Mouse (Mus musculus): ENCODE measurements at regions not wholly inside any gene's neighbourhood (a gene's known extent, or its start where the extent isn't known, plus 50 kb on each side); places are given as distances from the start of the nearest gene placed in this dataset.

DNA sequence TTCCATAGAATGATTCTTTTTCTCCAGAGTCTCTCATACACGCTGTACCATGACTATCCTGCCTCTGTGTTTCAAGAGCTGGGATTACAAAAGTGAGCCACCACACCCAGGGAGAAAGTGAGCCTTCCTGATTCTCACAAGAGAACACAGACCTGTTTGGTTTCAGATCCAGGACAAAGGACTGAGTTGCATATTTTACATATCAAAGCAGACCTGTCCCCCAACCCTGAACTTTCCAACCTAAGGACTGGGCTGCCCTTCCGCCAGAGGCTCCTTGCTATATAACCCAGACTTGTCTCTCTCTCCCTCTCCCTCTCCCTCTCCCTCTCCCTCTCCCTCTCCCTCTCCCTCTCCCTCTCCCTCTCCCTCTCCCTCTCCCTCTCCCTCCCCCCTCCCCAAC, 611.8 kb upstream of the Tmem132c start:
- no peaks in the 10 kb centered on the region for H3K36me3 ChIP-seq
- no peaks in the 10 kb centered on the region for H3K4me1 ChIP-seq (replicated peaks)
- no peak overlapping the region for H3K27ac ChIP-seq (replicated peaks)
- H3K4me2 ChIP-seq, result no peak overlapping the region
- no peak overlapping the region for H3K9ac ChIP-seq
- H3K27me3 ChIP-seq, result no peaks in the 10 kb centered on the region
- ATAC-seq (ENCODE audit: low FRiP score, low read depth), result no peak
- no peaks in the 10 kb centered on the region for H3K9me3 ChIP-seq
- H3K4me3 ChIP-seq, result no peak overlapping the region
- WGBS, result 39% methylated on average over 2 of the region's 2 CpGs

- Histone ChIP-seq H3K27me3 (no peaks in the 10 kb centered on the region), H3K4me3 (no peak overlapping the region), H3K36me3 (no peaks in the 10 kb centered on the region), H3K4me1 (replicated peaks) (no peaks in the 10 kb centered on the region), H3K4me2 (no peak overlapping the region), H3K9me3 (no peaks in the 10 kb centered on the region), H3K9ac (no peak overlapping the region), H3K27ac (replicated peaks) (no peak overlapping the region)
- 77% methylated on average over 7 of the region's 7 CpGs for WGBS
- ATAC-seq (ENCODE audit: low FRiP score, low read depth), result no peak
Observed at GRCm38 (mm10) chr5:126650415-126650814, 591.2 kb upstream of the Tmem132c start.

- H3K4me1 ChIP-seq (replicated peaks), result no peaks in the 10 kb centered on the region
- no peaks in the 10 kb centered on the region for H3K27me3 ChIP-seq
- H3K36me3 ChIP-seq, result no peaks in the 10 kb centered on the region
- H3K9me3 ChIP-seq, result no peaks in the 10 kb centered on the region
- H3K9ac ChIP-seq, result no peak overlapping the region
- H3K4me2 ChIP-seq, result no peak overlapping the region
- no peak for ATAC-seq (ENCODE audit: low FRiP score, low read depth)
- H3K4me3 ChIP-seq, result no peak overlapping the region
- WGBS, result 29% methylated on average over 3 of the region's 3 CpGs
- no peak overlapping the region for H3K27ac ChIP-seq (replicated peaks)
Observed at GRCm38 (mm10) chr5:126651367-126651766, 590.2 kb upstream of the Tmem132c start.

DNA sequence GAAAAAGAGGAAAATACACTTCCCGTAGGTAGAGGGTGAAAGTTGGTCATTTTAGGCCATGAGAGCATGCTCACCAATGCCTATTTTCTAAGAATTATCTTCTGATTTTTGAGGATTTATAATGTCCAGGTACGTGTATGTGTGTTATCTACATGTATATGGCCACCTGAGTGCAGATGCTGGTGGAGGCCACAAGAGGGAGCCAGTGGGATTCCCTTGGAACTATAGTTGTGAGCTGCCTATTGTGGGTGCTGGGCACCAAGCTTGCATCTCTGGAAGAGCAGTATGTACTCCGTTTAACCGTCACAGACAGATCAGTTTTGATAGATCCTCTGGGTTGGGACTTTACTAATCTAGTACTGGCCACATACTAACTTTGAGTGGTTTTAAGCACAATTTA, 579.0 kb upstream of the Tmem132c start:
- H3K4me2 ChIP-seq, result no peak overlapping the region
- ATAC-seq (ENCODE audit: low FRiP score, low read depth), result no peak
- H3K27ac ChIP-seq (replicated peaks), result no peak overlapping the region
- H3K36me3 ChIP-seq, result no peaks in the 10 kb centered on the region
- no peaks in the 10 kb centered on the region for H3K9me3 ChIP-seq
- H3K27me3 ChIP-seq, result no peaks in the 10 kb centered on the region
- 96% methylated on average over 4 of the region's 4 CpGs for WGBS
- H3K9ac ChIP-seq, result no peak overlapping the region
- H3K4me3 ChIP-seq, result no peak overlapping the region
- H3K4me1 ChIP-seq (replicated peaks), result no peaks in the 10 kb centered on the region

DNA sequence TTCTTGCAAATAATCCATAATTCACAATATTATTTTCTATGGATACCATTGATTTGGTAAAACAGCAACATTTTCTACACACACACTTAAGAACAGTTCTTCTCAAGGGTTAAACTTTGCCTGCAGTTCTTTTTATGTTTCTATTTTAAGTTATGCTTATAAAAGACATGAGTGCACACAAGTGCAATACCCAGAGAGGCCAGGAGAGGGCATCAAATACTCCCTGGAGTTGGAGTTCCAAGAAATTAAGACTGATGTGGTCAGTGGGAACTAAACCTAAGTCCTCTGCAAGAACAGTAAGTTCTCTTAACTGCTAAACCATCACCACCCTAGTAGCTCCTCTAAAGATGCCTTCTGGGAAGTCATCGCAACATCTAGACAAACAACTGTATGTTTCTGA, 570.5 kb upstream of the Tmem132c start:
- Histone ChIP-seq H3K27ac (replicated peaks) (no peak overlapping the region), H3K4me1 (replicated peaks) (no peaks in the 10 kb centered on the region), H3K9me3 (no peaks in the 10 kb centered on the region), H3K27me3 (no peaks in the 10 kb centered on the region), H3K9ac (no peak overlapping the region), H3K4me3 (no peak overlapping the region), H3K4me2 (no peak overlapping the region), H3K36me3 (no peaks in the 10 kb centered on the region)
- 72% methylated on average over 1 of the region's 1 CpGs for WGBS
- no peak for ATAC-seq (ENCODE audit: low FRiP score, low read depth)

- Histone ChIP-seq H3K4me3 (no peak overlapping the region), H3K36me3 (no peaks in the 10 kb centered on the region), H3K27ac (replicated peaks) (no peak overlapping the region), H3K27me3 (no peaks in the 10 kb centered on the region), H3K4me2 (no peak overlapping the region), H3K9me3 (no peaks in the 10 kb centered on the region), H3K4me1 (replicated peaks) (no peaks in the 10 kb centered on the region), H3K9ac (no peak overlapping the region)
- ATAC-seq (ENCODE audit: low FRiP score, low read depth), result no peak
- 80% methylated on average over 6 of the region's 6 CpGs for WGBS
Observed at GRCm38 (mm10) chr5:126680262-126680661, 561.3 kb upstream of the Tmem132c start.

DNA sequence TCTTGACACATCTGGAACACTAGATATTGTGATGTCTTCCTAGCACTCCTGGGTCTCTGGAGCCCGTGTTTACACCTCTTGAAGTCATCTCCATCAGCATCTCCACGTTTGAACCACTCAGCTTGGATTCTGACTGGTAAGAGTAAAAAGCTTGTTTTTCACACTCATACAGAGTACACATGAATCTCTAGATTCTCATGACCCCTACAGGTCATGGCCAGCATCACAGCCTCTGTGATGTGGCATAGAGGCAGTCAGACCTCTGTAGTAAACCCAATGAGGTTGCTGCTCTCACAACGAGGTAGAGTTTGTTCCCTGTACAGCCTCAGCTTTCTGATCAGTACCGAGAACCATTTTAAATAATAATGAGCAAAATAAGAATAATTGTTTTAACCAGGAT, 542.3 kb upstream of the Tmem132c start:
- Histone ChIP-seq H3K4me3 (no peak overlapping the region), H3K36me3 (no peaks in the 10 kb centered on the region), H3K9me3 (no peaks in the 10 kb centered on the region), H3K4me2 (no peak overlapping the region), H3K4me1 (replicated peaks) (peaks cover 6% of the 10 kb centered on the region), H3K27ac (replicated peaks) (no peak overlapping the region), H3K27me3 (no peaks in the 10 kb centered on the region), H3K9ac (no peak overlapping the region)
- ATAC-seq (ENCODE audit: low FRiP score, low read depth), result no peak
- WGBS, result 49% methylated on average over 4 of the region's 4 CpGs

GRCm38 (mm10) chr5:126703516-126704282, 537.9 kb upstream of the Tmem132c start:
- no peak overlapping the region for H3K4me2 ChIP-seq
- no peaks in the 10 kb centered on the region for H3K27me3 ChIP-seq
- no peak overlapping the region for H3K27ac ChIP-seq (replicated peaks)
- 47% methylated on average over 8 of the region's 8 CpGs for WGBS
- peak; percentile 59; the same call in 1 of the 2 replicates for ATAC-seq (ENCODE audit: low FRiP score, low read depth)
- H3K4me1 ChIP-seq (replicated peaks), result no peaks in the 10 kb centered on the region
- H3K4me3 ChIP-seq, result no peak overlapping the region
- no peaks in the 10 kb centered on the region for H3K9me3 ChIP-seq
- no peak overlapping the region for H3K9ac ChIP-seq
- H3K36me3 ChIP-seq, result no peaks in the 10 kb centered on the region

DNA sequence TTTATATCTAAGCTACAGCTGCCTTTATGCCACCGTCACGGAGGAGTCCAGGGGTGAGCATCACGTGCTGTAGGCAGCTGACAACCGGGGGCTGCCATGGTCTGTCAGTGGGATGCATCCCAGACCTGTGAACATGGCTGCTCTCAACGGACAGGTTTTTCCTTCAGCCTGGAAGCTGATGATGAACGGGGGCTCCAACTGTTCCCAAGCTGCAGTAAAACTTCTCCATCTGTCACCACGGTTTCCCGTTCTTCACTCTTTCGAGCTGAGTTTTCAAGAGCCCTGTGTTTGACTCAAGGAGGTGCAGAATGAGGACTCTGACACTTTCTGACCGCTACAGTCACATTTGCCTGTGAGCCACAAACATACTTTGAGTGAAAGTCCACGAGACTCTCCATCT, 535.7 kb upstream of the Tmem132c start:
- no peaks in the 10 kb centered on the region for H3K36me3 ChIP-seq
- H3K4me1 ChIP-seq (replicated peaks), result no peaks in the 10 kb centered on the region
- 72% methylated on average over 11 of the region's 11 CpGs for WGBS
- no peak for ATAC-seq (ENCODE audit: low FRiP score, low read depth)
- H3K9ac ChIP-seq, result no peak overlapping the region
- H3K9me3 ChIP-seq, result no peaks in the 10 kb centered on the region
- H3K27me3 ChIP-seq, result no peaks in the 10 kb centered on the region
- H3K27ac ChIP-seq (replicated peaks), result no peak overlapping the region
- H3K4me3 ChIP-seq, result no peak overlapping the region
- no peak overlapping the region for H3K4me2 ChIP-seq

GRCm38 (mm10) chr5:126706701-126707100, 534.9 kb upstream of the Tmem132c start:
- Histone ChIP-seq H3K4me3 (no peak overlapping the region), H3K36me3 (no peaks in the 10 kb centered on the region), H3K27me3 (no peaks in the 10 kb centered on the region), H3K27ac (replicated peaks) (no peak overlapping the region), H3K4me2 (no peak overlapping the region), H3K9me3 (no peaks in the 10 kb centered on the region), H3K9ac (no peak overlapping the region), H3K4me1 (replicated peaks) (no peaks in the 10 kb centered on the region)
- 78% methylated on average over 4 of the region's 4 CpGs for WGBS
- no peak for ATAC-seq (ENCODE audit: low FRiP score, low read depth)

- no peaks in the 10 kb centered on the region for H3K9me3 ChIP-seq
- no peaks in the 10 kb centered on the region for H3K36me3 ChIP-seq
- H3K27ac ChIP-seq (replicated peaks), result no peak overlapping the region
- no peak overlapping the region for H3K9ac ChIP-seq
- no peaks in the 10 kb centered on the region for H3K4me1 ChIP-seq (replicated peaks)
- no peak overlapping the region for H3K4me3 ChIP-seq
- H3K4me2 ChIP-seq, result no peak overlapping the region
- no peaks in the 10 kb centered on the region for H3K27me3 ChIP-seq
- 69% methylated on average over 6 of the region's 6 CpGs for WGBS
- no peak for ATAC-seq (ENCODE audit: low FRiP score, low read depth)
Observed at GRCm38 (mm10) chr5:126714672-126715071, 526.9 kb upstream of the Tmem132c start.

DNA sequence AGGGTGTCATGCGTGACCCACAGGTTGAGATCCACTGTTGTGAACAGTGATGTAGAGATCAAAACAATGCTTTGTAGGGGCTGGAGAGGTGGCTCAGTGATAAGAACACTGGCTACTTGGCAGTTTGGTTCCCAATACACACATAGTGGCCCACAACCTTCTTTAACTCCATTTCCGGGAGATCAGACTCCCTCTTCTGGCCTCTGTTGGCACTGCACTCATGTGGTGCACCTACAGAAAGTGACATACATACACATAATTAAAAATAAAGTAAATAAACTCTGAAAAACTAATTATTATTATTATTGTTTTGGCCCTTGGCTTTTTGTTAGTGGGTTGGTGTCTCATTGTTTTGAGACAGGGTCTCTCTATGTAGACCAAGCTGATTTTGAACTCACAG, 523.2 kb upstream of the Tmem132c start:
- Histone ChIP-seq H3K4me1 (replicated peaks) (no peaks in the 10 kb centered on the region), H3K27ac (replicated peaks) (no peak overlapping the region), H3K4me2 (no peak overlapping the region), H3K36me3 (no peaks in the 10 kb centered on the region), H3K4me3 (no peak overlapping the region), H3K27me3 (no peaks in the 10 kb centered on the region), H3K9ac (no peak overlapping the region), H3K9me3 (no peaks in the 10 kb centered on the region)
- 96% methylated on average over 2 of the region's 2 CpGs for WGBS
- no peak for ATAC-seq (ENCODE audit: low FRiP score, low read depth)

DNA sequence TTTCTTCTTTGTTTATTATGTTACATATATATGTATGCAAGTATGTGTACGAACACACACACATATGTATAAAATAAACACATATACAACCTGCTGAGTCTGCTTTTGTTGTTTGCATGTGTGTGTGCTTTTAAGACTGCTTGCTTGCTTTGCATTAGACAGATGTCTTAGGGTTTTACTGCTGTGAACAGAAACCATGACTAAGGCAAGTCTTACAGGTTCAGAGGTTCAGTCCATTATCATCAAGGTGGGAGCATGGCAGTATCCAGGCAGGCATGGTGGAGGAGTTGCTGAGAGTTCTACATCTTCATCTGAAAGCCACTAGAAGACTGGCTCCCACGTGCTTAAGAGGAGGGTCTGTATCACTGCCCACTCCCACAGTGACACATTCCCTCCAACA, 520.3 kb upstream of the Tmem132c start:
- H3K27ac ChIP-seq (replicated peaks), result no peak overlapping the region
- 85% methylated on average over 2 of the region's 2 CpGs for WGBS
- ATAC-seq (ENCODE audit: low FRiP score, low read depth), result no peak
- no peaks in the 10 kb centered on the region for H3K27me3 ChIP-seq
- no peaks in the 10 kb centered on the region for H3K4me1 ChIP-seq (replicated peaks)
- no peak overlapping the region for H3K4me2 ChIP-seq
- no peak overlapping the region for H3K4me3 ChIP-seq
- H3K9me3 ChIP-seq, result no peaks in the 10 kb centered on the region
- no peak overlapping the region for H3K9ac ChIP-seq
- H3K36me3 ChIP-seq, result no peaks in the 10 kb centered on the region

All from hindbrain, embryonic 15.5 days (tissue).